Mouse (Mus musculus) G1E (cell line): Measurements from ENCODE around the gene Faf1.

Source experiments
- CTCF ChIP-seq: IDR thresholded peaks from 2 replicates; pipeline ENCODE4 v1.5.1; 2012; ENCODE audit warnings: low read depth, low read length, inconsistent platforms, mixed read lengths
- TAL1 ChIP-seq: conservative IDR thresholded peaks from 2 replicates; pipeline ENCODE4 v1.6.1; 2012; ENCODE audit warnings: low read depth, low read length, inconsistent platforms, mixed read lengths

GRCm38 (mm10) chr4:109660568-109660967 is 15.8 kb upstream of the Faf1 start:
- no peak for TF ChIP-seq CTCF
- no peak for TF ChIP-seq TAL1
